Mouse (Mus musculus) adipose tissue, adult 10 weeks (tissue): ENCODE results near the gene Nat8f2. TPM values are rescaled to one million over a fixed set of nuclear protein-coding genes. Genes with fewer than 3 reads are reported as not detected.

ENCODE experiments used
- polyA plus RNA-seq: library from polyadenylated mRNA; stranded (reverse); fragments of 350-450 nt; fragmentation: Illumina TruSeq; extraction: RNeasy Lipid Tissue Mini Kit (QIAGEN cat#74804); gene quantifications from one replicate; pipeline ENCODE4 v1.2.3, GENCODE M21; 2014; ENCODE audit warnings: low read depth, low replicate concordance

The Nat8f2 gene
- polyA plus RNA-seq: 0.24 TPM

GRCm38 (mm10) chr6:85869006-85869405 is at the start of gene Nat8f2:
Gene Nat8f2 (minus strand): TSS chr6:85869158.

GRCm38 (mm10) chr6:85915539-85916513 is 46.9 kb upstream of the Nat8f2 start, which contains the start of gene Nat8f1:
Gene Nat8f1 (minus strand): TSS chr6:85915687.

GRCm38 (mm10) chr6:85911587-85911986 is 42.6 kb upstream of the Nat8f2 start, which contains the start of gene Tprkb:
Gene Tprkb (plus strand): TSS chr6:85911865.

GRCm38 (mm10) chr6:85904642-85905061 is 35.7 kb upstream of the Nat8f2 start, which contains the start of gene Nat8f4:
Gene Nat8f4 (minus strand): TSS chr6:85904884.

GRCm38 (mm10) chr6:85831796-85832321 is 37.1 kb downstream of the Nat8f2 start, which contains the start of gene Nat8:
Gene Nat8 (minus strand): TSS chr6:85832082.

DNA sequence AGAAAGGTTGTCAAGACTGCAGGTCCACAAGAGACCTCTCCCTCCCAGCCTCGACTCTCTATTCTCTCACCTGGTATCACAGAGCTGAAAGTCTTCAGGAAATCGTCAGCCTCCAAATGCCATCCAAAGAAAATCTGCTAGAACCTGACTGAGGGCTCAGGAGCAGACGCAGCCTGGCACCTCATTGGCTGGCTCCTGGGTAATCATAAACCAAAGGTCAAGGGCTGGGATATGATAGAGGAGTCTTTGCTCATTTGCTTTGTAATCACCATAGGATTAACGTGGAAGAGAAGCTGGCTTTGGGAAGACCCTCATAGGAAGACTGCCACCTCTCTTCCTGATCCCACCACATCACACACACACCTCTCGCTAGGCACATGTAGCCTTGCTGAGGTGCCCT is 48.1 kb downstream of the Nat8f2 start, which contains the start of the genes Nat8f6 and Nat8f5:
Nat8f6 (minus strand) TSS at position 118 of the 400 bp plus-strand sequence.
Nat8f5 (minus strand) TSS at position 136 of the 400 bp plus-strand sequence.

Other genes with a start within 250 kb of the Nat8f2 start
- not detected for gene Nat8f7, start 156.0 kb downstream of the Nat8f2 start, polyA plus RNA-seq
- gene Nat8f3, start 103.4 kb downstream of the Nat8f2 start, polyA plus RNA-seq: 0.27 TPM
- not detected for gene Nat8f6, start 48.2 kb downstream of the Nat8f2 start, polyA plus RNA-seq
- gene Nat8f5, start 48.2 kb downstream of the Nat8f2 start, polyA plus RNA-seq: not detected
- gene Nat8, start 37.1 kb downstream of the Nat8f2 start, polyA plus RNA-seq: 0.57 TPM
- gene Nat8f4, start 35.7 kb upstream of the Nat8f2 start, polyA plus RNA-seq: 5.7 TPM
- 21.5 TPM for gene Tprkb, start 42.7 kb upstream of the Nat8f2 start, polyA plus RNA-seq
- gene Nat8f1, start 46.5 kb upstream of the Nat8f2 start, polyA plus RNA-seq: 14.0 TPM
- gene Dusp11, start 92.5 kb upstream of the Nat8f2 start, polyA plus RNA-seq: 61.4 TPM
- not detected for gene Figla, start 147.0 kb upstream of the Nat8f2 start, polyA plus RNA-seq
- 0.14 TPM for gene Add2, start 159.5 kb upstream of the Nat8f2 start, polyA plus RNA-seq